Mouse (Mus musculus): ENCODE results near the gene Defa36. TPM values are rescaled to one million over a fixed set of nuclear protein-coding genes. Genes with fewer than 3 reads are reported as not detected.
"Not testable (repeated sequence)": the region's sequence is repeated elsewhere in the genome, so short reads cannot be mapped to it uniquely, and the experiment has no call there.

Gene Defa36
- not detected in 2 replicates for total RNA-seq (2012; rRNA removed)
- polyA plus RNA-seq (2012; ENCODE audit: insufficient read depth in 1 of 2, insufficient read length in 2 of 2, low read depth in 1 of 2, low replicate concordance in 2 of 2, missing spikeins in 1 of 2) = not detected

GRCm38 (mm10) chr8:21427111-21427510 lies at the start of gene Defa36:
Gene Defa36 (plus strand): TSS chr8:21427411.
- H3K4me1 ChIP-seq (ENCODE audit: control insufficient read depth in 1 of 2, insufficient read depth in 2 of 2, low read length in 2 of 2); H3K36me3 ChIP-seq (ENCODE audit: control insufficient read depth in 1 of 2, insufficient read depth in 2 of 2, low read length in 2 of 2); H3K4me3 ChIP-seq (ENCODE audit: control insufficient read depth in 1 of 2, insufficient read depth in 1 of 2, low read depth in 2 of 2, low read length in 2 of 2); H3K27ac ChIP-seq (ENCODE audit: control insufficient read depth, low read depth, low read length); H3K9me3 ChIP-seq (replicated peaks; ENCODE audit: insufficient read depth, low read length); DNase-seq (ENCODE audit: low read depth, low spot score); H3K27me3 ChIP-seq (ENCODE audit: control insufficient read depth in 1 of 2, insufficient read depth in 2 of 2, low read length in 2 of 2); H3K9ac ChIP-seq (ENCODE audit: control insufficient read depth, low read depth, low read length, poor library complexity, severe bottlenecking); H3K79me2 ChIP-seq (ENCODE audit: control insufficient read depth, insufficient read depth, low read length, poor library complexity): not testable (repeated sequence)

- not testable (repeated sequence) for H3K9me3 ChIP-seq (replicated peaks; ENCODE audit: insufficient read depth, low read length); DNase-seq (ENCODE audit: low read depth, low spot score); H3K4me1 ChIP-seq (ENCODE audit: control insufficient read depth in 1 of 2, insufficient read depth in 2 of 2, low read length in 2 of 2); H3K27me3 ChIP-seq (ENCODE audit: control insufficient read depth in 1 of 2, insufficient read depth in 2 of 2, low read length in 2 of 2); H3K4me3 ChIP-seq (ENCODE audit: control insufficient read depth in 1 of 2, insufficient read depth in 1 of 2, low read depth in 2 of 2, low read length in 2 of 2); H3K27ac ChIP-seq (ENCODE audit: control insufficient read depth, low read depth, low read length); H3K36me3 ChIP-seq (ENCODE audit: control insufficient read depth in 1 of 2, insufficient read depth in 2 of 2, low read length in 2 of 2); H3K79me2 ChIP-seq (ENCODE audit: control insufficient read depth, insufficient read depth, low read length, poor library complexity); H3K9ac ChIP-seq (ENCODE audit: control insufficient read depth, low read depth, low read length, poor library complexity, severe bottlenecking)
Measured at GRCm38 (mm10) chr8:21378215-21378614, 49.0 kb upstream of the Defa36 start, which contains the start of gene Defa2. Gene Defa2 (plus strand): TSS chr8:21378515.

GRCm38 (mm10) chr8:21391511-21391910 lies 35.7 kb upstream of the Defa36 start, which contains the start of gene Defa33:
Gene Defa33 (plus strand): TSS chr8:21391811.
- not testable (repeated sequence) for H3K27ac ChIP-seq (ENCODE audit: control insufficient read depth, low read depth, low read length); H3K27me3 ChIP-seq (ENCODE audit: control insufficient read depth in 1 of 2, insufficient read depth in 2 of 2, low read length in 2 of 2); H3K4me1 ChIP-seq (ENCODE audit: control insufficient read depth in 1 of 2, insufficient read depth in 2 of 2, low read length in 2 of 2); H3K36me3 ChIP-seq (ENCODE audit: control insufficient read depth in 1 of 2, insufficient read depth in 2 of 2, low read length in 2 of 2); H3K9ac ChIP-seq (ENCODE audit: control insufficient read depth, low read depth, low read length, poor library complexity, severe bottlenecking); H3K4me3 ChIP-seq (ENCODE audit: control insufficient read depth in 1 of 2, insufficient read depth in 1 of 2, low read depth in 2 of 2, low read length in 2 of 2); H3K79me2 ChIP-seq (ENCODE audit: control insufficient read depth, insufficient read depth, low read length, poor library complexity); DNase-seq (ENCODE audit: low read depth, low spot score); H3K9me3 ChIP-seq (replicated peaks; ENCODE audit: insufficient read depth, low read length)

- H3K9ac ChIP-seq (ENCODE audit: control insufficient read depth, low read depth, low read length, poor library complexity, severe bottlenecking); H3K36me3 ChIP-seq (ENCODE audit: control insufficient read depth in 1 of 2, insufficient read depth in 2 of 2, low read length in 2 of 2); H3K27me3 ChIP-seq (ENCODE audit: control insufficient read depth in 1 of 2, insufficient read depth in 2 of 2, low read length in 2 of 2); H3K4me3 ChIP-seq (ENCODE audit: control insufficient read depth in 1 of 2, insufficient read depth in 1 of 2, low read depth in 2 of 2, low read length in 2 of 2); H3K79me2 ChIP-seq (ENCODE audit: control insufficient read depth, insufficient read depth, low read length, poor library complexity); H3K9me3 ChIP-seq (replicated peaks; ENCODE audit: insufficient read depth, low read length); H3K27ac ChIP-seq (ENCODE audit: control insufficient read depth, low read depth, low read length); H3K4me1 ChIP-seq (ENCODE audit: control insufficient read depth in 1 of 2, insufficient read depth in 2 of 2, low read length in 2 of 2); DNase-seq (ENCODE audit: low read depth, low spot score): not testable (repeated sequence)
Measured at GRCm38 (mm10) chr8:21456460-21456859, 29.2 kb downstream of the Defa36 start, which contains the start of gene Gm7849. Gene Gm7849 (minus strand): TSS chr8:21456560.

Other genes starting within 250 kb of the Defa36 start
- gene Defa31, start 235.8 kb upstream of the Defa36 start, total RNA-seq (2012; rRNA removed) = not detected in 2 replicates
- gene Defa31, start 235.8 kb upstream of the Defa36 start, polyA plus RNA-seq (2012; ENCODE audit: insufficient read depth in 1 of 2, insufficient read length in 2 of 2, low read depth in 1 of 2, low replicate concordance in 2 of 2, missing spikeins in 1 of 2) = not detected
- not detected in 2 replicates for gene Gm15293, start 225.8 kb upstream of the Defa36 start, total RNA-seq (2012; rRNA removed)
- gene Gm15293, start 225.8 kb upstream of the Defa36 start, polyA plus RNA-seq (2012; ENCODE audit: insufficient read depth in 1 of 2, insufficient read length in 2 of 2, low read depth in 1 of 2, low replicate concordance in 2 of 2, missing spikeins in 1 of 2) = not detected
- gene Gm15292, start 177.7 kb upstream of the Defa36 start, total RNA-seq (2012; rRNA removed) = not detected in 2 replicates
- gene Gm15292, start 177.7 kb upstream of the Defa36 start, polyA plus RNA-seq (2012; ENCODE audit: insufficient read depth in 1 of 2, insufficient read length in 2 of 2, low read depth in 1 of 2, low replicate concordance in 2 of 2, missing spikeins in 1 of 2) = not detected
- gene Defa27, start 111.9 kb upstream of the Defa36 start, total RNA-seq (2012; rRNA removed) = not detected in 2 replicates
- not detected for gene Defa27, start 111.9 kb upstream of the Defa36 start, polyA plus RNA-seq (2012; ENCODE audit: insufficient read depth in 1 of 2, insufficient read length in 2 of 2, low read depth in 1 of 2, low replicate concordance in 2 of 2, missing spikeins in 1 of 2)
- gene Defa29, start 100.4 kb upstream of the Defa36 start, total RNA-seq (2012; rRNA removed) = not detected in 2 replicates
- gene Defa29, start 100.4 kb upstream of the Defa36 start, polyA plus RNA-seq (2012; ENCODE audit: insufficient read depth in 1 of 2, insufficient read length in 2 of 2, low read depth in 1 of 2, low replicate concordance in 2 of 2, missing spikeins in 1 of 2) = not detected
- not detected in 2 replicates for gene Defa2, start 48.9 kb upstream of the Defa36 start, total RNA-seq (2012; rRNA removed)
- not detected for gene Defa2, start 48.9 kb upstream of the Defa36 start, polyA plus RNA-seq (2012; ENCODE audit: insufficient read depth in 1 of 2, insufficient read length in 2 of 2, low read depth in 1 of 2, low replicate concordance in 2 of 2, missing spikeins in 1 of 2)
- not detected in 2 replicates for gene Defa33, start 35.6 kb upstream of the Defa36 start, total RNA-seq (2012; rRNA removed)
- gene Defa33, start 35.6 kb upstream of the Defa36 start, polyA plus RNA-seq (2012; ENCODE audit: insufficient read depth in 1 of 2, insufficient read length in 2 of 2, low read depth in 1 of 2, low replicate concordance in 2 of 2, missing spikeins in 1 of 2) = not detected
- not detected in 2 replicates for gene Gm7849, start 29.1 kb downstream of the Defa36 start, total RNA-seq (2012; rRNA removed)
- not detected for gene Gm7849, start 29.1 kb downstream of the Defa36 start, polyA plus RNA-seq (2012; ENCODE audit: insufficient read depth in 1 of 2, insufficient read length in 2 of 2, low read depth in 1 of 2, low replicate concordance in 2 of 2, missing spikeins in 1 of 2)
- not detected in 2 replicates for gene Defa20, start 81.8 kb downstream of the Defa36 start, total RNA-seq (2012; rRNA removed)
- not detected for gene Defa20, start 81.8 kb downstream of the Defa36 start, polyA plus RNA-seq (2012; ENCODE audit: insufficient read depth in 1 of 2, insufficient read length in 2 of 2, low read depth in 1 of 2, low replicate concordance in 2 of 2, missing spikeins in 1 of 2)
- not detected in 2 replicates for gene Defa32, start 101.6 kb downstream of the Defa36 start, total RNA-seq (2012; rRNA removed)
- not detected for gene Defa32, start 101.6 kb downstream of the Defa36 start, polyA plus RNA-seq (2012; ENCODE audit: insufficient read depth in 1 of 2, insufficient read length in 2 of 2, low read depth in 1 of 2, low replicate concordance in 2 of 2, missing spikeins in 1 of 2)
- not detected in 2 replicates for gene Defa37, start 138.0 kb downstream of the Defa36 start, total RNA-seq (2012; rRNA removed)
- gene Defa37, start 138.0 kb downstream of the Defa36 start, polyA plus RNA-seq (2012; ENCODE audit: insufficient read depth in 1 of 2, insufficient read length in 2 of 2, low read depth in 1 of 2, low replicate concordance in 2 of 2, missing spikeins in 1 of 2) = not detected
- gene Defa28, start 155.6 kb downstream of the Defa36 start, total RNA-seq (2012; rRNA removed) = not detected in 2 replicates
- gene Defa28, start 155.6 kb downstream of the Defa36 start, polyA plus RNA-seq (2012; ENCODE audit: insufficient read depth in 1 of 2, insufficient read length in 2 of 2, low read depth in 1 of 2, low replicate concordance in 2 of 2, missing spikeins in 1 of 2) = not detected
- gene Gm7861, start 167.1 kb downstream of the Defa36 start, total RNA-seq (2012; rRNA removed) = not detected in 2 replicates
- gene Gm7861, start 167.1 kb downstream of the Defa36 start, polyA plus RNA-seq (2012; ENCODE audit: insufficient read depth in 1 of 2, insufficient read length in 2 of 2, low read depth in 1 of 2, low replicate concordance in 2 of 2, missing spikeins in 1 of 2) = not detected
- gene Defa26, start 190.8 kb downstream of the Defa36 start, total RNA-seq (2012; rRNA removed) = not detected in 2 replicates
- gene Defa26, start 190.8 kb downstream of the Defa36 start, polyA plus RNA-seq (2012; ENCODE audit: insufficient read depth in 1 of 2, insufficient read length in 2 of 2, low read depth in 1 of 2, low replicate concordance in 2 of 2, missing spikeins in 1 of 2) = not detected
- not detected in 2 replicates for gene Defa17, start 228.4 kb downstream of the Defa36 start, total RNA-seq (2012; rRNA removed)
- gene Defa17, start 228.4 kb downstream of the Defa36 start, polyA plus RNA-seq (2012; ENCODE audit: insufficient read depth in 1 of 2, insufficient read length in 2 of 2, low read depth in 1 of 2, low replicate concordance in 2 of 2, missing spikeins in 1 of 2) = not detected
- gene Defa34, start 238.4 kb downstream of the Defa36 start, total RNA-seq (2012; rRNA removed) = not detected in 2 replicates
- gene Defa34, start 238.4 kb downstream of the Defa36 start, polyA plus RNA-seq (2012; ENCODE audit: insufficient read depth in 1 of 2, insufficient read length in 2 of 2, low read depth in 1 of 2, low replicate concordance in 2 of 2, missing spikeins in 1 of 2) = not detected